Mouse (Mus musculus) kidney, embryonic 14.5 days (tissue): ENCODE data around the gene Dld. TPM values are rescaled to one million over a fixed set of nuclear protein-coding genes. Genes with fewer than 3 reads are reported as not detected.

ENCODE experiments used
- ATAC-seq: fragments of 200-750 bp; cut with Nextera tagmentation; 2 replicates; pipeline ENCODE4 v1.8.0; 2017; ENCODE audit warnings: moderate number of reproducible peaks, mild to moderate bottlenecking, moderate TSS enrichment, moderate library complexity; ENCODE audit not compliant: low FRiP score, low TSS enrichment
- H3K27ac ChIP-seq: fragments of 300-500 bp; sonication (generic); 2 replicates; pipeline ENCODE4 v1.5.1; 2014; ENCODE audit warnings: low read depth, mild to moderate bottlenecking, low read length, moderate library complexity, mixed read lengths
- H3K27me3 ChIP-seq: fragments of 300-500 bp; sonication (generic); 2 replicates; pipeline ENCODE4 v1.6.1; 2014; ENCODE audit warnings: mild to moderate bottlenecking, low read length; ENCODE audit not compliant: control insufficient read depth, insufficient read depth
- H3K36me3 ChIP-seq: fragments of 300-500 bp; sonication (generic); 2 replicates; pipeline ENCODE4 v1.6.1; 2014; ENCODE audit warnings: low read length, mixed read lengths; ENCODE audit not compliant: control insufficient read depth, insufficient read depth
- H3K4me1 ChIP-seq: fragments of 300-500 bp; sonication (generic); 2 replicates; pipeline ENCODE4 v1.6.1; 2014; ENCODE audit warnings: low read length, mixed read lengths; ENCODE audit not compliant: control insufficient read depth, insufficient read depth
- H3K4me2 ChIP-seq: fragments of 300-500 bp; sonication (generic); replicated peaks from 2 replicates; pipeline ENCODE4 v1.6.1; 2014; ENCODE audit warnings: low read depth, mild to moderate bottlenecking, low read length
- H3K4me3 ChIP-seq: fragments of 300-500 bp; sonication (generic); 2 replicates; pipeline ENCODE4 v1.5.1; 2014; ENCODE audit warnings: mild to moderate bottlenecking, low read length
- H3K9ac ChIP-seq: fragments of 300-500 bp; sonication (generic); 2 replicates; pipeline ENCODE4 v1.6.1; 2014; ENCODE audit warnings: low read depth, mild to moderate bottlenecking, low read length, moderate library complexity
- H3K9me3 ChIP-seq: fragments of 300-500 bp; sonication (generic); 2 replicates; pipeline ENCODE4 v1.6.1; 2016; ENCODE audit warnings: low read length; ENCODE audit not compliant: control insufficient read depth
- WGBS: fragments of 180-500 bp; shearing (Covaris S2); extraction: QIAGEN DNeasy Blood & Tissue Kit; methylation state at CpG from one replicate; pipeline ENCODE4 v1.1.7; 2014; 5-methylcytosine and 5-hydroxymethylcytosine counted together
- polyA plus RNA-seq: library from polyadenylated mRNA; unstranded; fragments of >200 nt; fragmentation: Nextera tagmentation; extraction: Ambion mirVana; gene quantifications from 2 replicates; pipeline ENCODE4 v1.2.1, GENCODE M21; 2014

Gene Dld
- polyA plus RNA-seq, 1 experiment from 2014 or later = 145 TPM

DNA sequence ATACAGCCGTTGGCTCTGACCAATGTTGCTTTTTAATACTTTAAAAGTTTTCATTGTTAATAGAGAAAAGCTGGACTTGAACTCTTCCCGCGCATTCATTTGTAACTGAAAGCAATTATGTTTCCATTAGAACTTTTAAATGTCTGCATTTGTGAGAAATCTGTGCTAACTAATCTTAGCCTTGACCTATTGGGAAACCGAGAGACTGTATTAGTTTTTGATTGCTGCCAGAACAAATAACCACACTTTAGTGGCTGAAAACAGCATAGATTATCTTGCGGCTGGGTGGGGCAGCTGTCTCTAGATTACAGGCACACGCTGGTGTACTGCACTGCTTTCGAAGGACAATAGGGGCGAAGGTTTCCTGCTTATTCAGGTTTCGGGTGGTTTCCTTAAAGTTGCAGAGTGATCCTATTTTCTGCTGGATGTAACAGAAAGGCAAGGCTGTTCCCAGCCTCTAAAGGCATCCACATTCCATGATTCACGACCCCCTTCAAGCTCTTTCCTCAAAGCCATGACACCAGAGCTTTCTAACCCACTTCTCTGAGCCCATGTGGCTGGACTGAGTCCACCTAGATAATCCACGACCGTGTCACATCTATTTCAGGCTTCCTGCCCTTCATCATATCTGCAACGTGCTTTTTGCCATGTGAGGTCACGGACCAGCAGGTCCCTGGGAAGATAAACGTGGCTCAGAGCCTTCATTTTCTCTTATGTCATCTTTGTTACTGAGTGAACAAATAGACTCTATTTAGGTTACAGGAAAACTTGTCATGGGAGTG, 57.7 kb downstream of the Dld start:
- H3K27ac ChIP-seq = 0 out of 2 replicates have a peak overlapping the region, but pooled peaks have one; percentile 42
- H3K36me3 ChIP-seq = peaks cover 73% of the 10 kb centered on the region

GRCm38 (mm10) chr12:31290951-31291350, 60.3 kb downstream of the Dld start:
- no peak overlapping the region for H3K27ac ChIP-seq
- H3K27me3 ChIP-seq = no peaks in the 10 kb centered on the region
- peaks cover 34% of the 10 kb centered on the region for H3K4me1 ChIP-seq
- H3K9ac ChIP-seq = no peak overlapping the region
- peaks cover 5% of the 10 kb centered on the region; the same call in 1 of the 2 replicates for H3K9me3 ChIP-seq
- H3K36me3 ChIP-seq = peaks cover 76% of the 10 kb centered on the region
- WGBS = 84% methylated on average over 3 of the region's 3 CpGs
- no peak overlapping the region for H3K4me2 ChIP-seq
- H3K4me3 ChIP-seq = no peak overlapping the region
- ATAC-seq = no peak

More for the DNA sequence above, 57.7 kb downstream of the Dld start:
- WGBS = 49% methylated on average over 15 of the region's 15 CpGs
- no peaks in the 10 kb centered on the region for H3K27me3 ChIP-seq
- H3K4me1 ChIP-seq = peaks cover 43% of the 10 kb centered on the region
- H3K4me3 ChIP-seq = no peak overlapping the region
- no peak overlapping the region for H3K4me2 ChIP-seq
- no peak for ATAC-seq
- H3K9ac ChIP-seq = no peak overlapping the region
- peaks cover 5% of the 10 kb centered on the region; the same call in 1 of the 2 replicates for H3K9me3 ChIP-seq

- no peak overlapping the region for H3K4me3 ChIP-seq
- no peak overlapping the region for H3K27ac ChIP-seq
- H3K4me2 ChIP-seq = no peak overlapping the region
- no peaks in the 10 kb centered on the region for H3K27me3 ChIP-seq
- peaks cover 16% of the 10 kb centered on the region; the same call in 1 of the 2 replicates for H3K4me1 ChIP-seq
- no peak overlapping the region for H3K9ac ChIP-seq
- peaks cover 5% of the 10 kb centered on the region; the same call in 1 of the 2 replicates for H3K9me3 ChIP-seq
- peaks cover 88% of the 10 kb centered on the region for H3K36me3 ChIP-seq
- 91% methylated on average over 10 of the region's 10 CpGs for WGBS
- ATAC-seq = no peak
Observed at GRCm38 (mm10) chr12:31289046-31289445, 62.2 kb downstream of the Dld start.

DNA sequence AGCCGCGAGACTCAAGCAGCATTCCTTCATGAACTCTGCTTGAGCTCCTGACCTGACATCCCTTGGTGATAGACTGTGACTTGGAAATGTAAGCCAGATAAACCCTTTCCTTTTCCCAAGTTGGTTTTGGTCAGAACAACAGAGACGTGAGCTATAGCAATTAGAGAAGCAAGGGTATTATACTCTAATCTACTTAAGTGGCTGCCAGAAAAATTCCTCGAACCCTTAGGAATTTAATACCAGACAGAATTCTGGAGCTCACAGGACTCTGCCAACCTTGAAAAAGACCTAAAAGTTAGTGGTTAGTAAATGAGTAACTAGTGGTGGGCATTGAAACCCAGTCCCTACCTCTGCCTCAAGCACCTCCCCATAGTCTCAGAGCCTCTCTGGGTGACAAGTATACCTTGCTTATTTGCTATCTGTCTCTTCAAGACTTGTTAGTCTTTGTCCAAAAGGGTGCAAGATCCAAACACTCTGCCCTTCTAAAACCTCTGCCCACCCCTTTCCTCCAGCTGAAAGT, 67.6 kb downstream of the Dld start:
- WGBS = 65% methylated on average over 4 of the region's 4 CpGs
- ATAC-seq = no peak
- Histone ChIP-seq H3K4me3 (no peak overlapping the region), H3K4me2 (no peak overlapping the region), H3K27ac (no peak overlapping the region), H3K9ac (no peak overlapping the region), H3K4me1 (no peaks in the 10 kb centered on the region), H3K36me3 (peaks cover 94% of the 10 kb centered on the region), H3K27me3 (no peaks in the 10 kb centered on the region), H3K9me3 (no peaks in the 10 kb centered on the region)

GRCm38 (mm10) chr12:31283131-31283530, 68.1 kb downstream of the Dld start:
- H3K27ac ChIP-seq = no peak overlapping the region
- no peak for ATAC-seq
- 88% methylated on average over 4 of the region's 4 CpGs for WGBS

GRCm38 (mm10) chr12:31282241-31282640, 69.0 kb downstream of the Dld start:
- H3K27ac ChIP-seq = no peak overlapping the region
- no peak overlapping the region for H3K9ac ChIP-seq
- 82% methylated on average over 5 of the region's 5 CpGs for WGBS
- no peak overlapping the region for H3K4me2 ChIP-seq
- H3K27me3 ChIP-seq = no peaks in the 10 kb centered on the region
- H3K9me3 ChIP-seq = no peaks in the 10 kb centered on the region
- H3K4me1 ChIP-seq = no peaks in the 10 kb centered on the region
- no peak for ATAC-seq
- H3K4me3 ChIP-seq = no peak overlapping the region
- peaks cover 93% of the 10 kb centered on the region for H3K36me3 ChIP-seq

More at GRCm38 (mm10) chr12:31283131-31283530, 68.1 kb downstream of the Dld start:
- Histone ChIP-seq H3K9me3 (no peaks in the 10 kb centered on the region), H3K36me3 (peaks cover 94% of the 10 kb centered on the region), H3K9ac (no peak overlapping the region), H3K4me2 (no peak overlapping the region), H3K27me3 (no peaks in the 10 kb centered on the region), H3K4me3 (no peak overlapping the region), H3K4me1 (no peaks in the 10 kb centered on the region)

Other genes with a start within 250 kb of the Dld start
- gene Gm6993, start 110.7 kb downstream of the Dld start, polyA plus RNA-seq = not detected in 2 replicates
- gene Lamb1, start 86.2 kb downstream of the Dld start, polyA plus RNA-seq = 65.2 and 121 TPM in 2 replicates
- not detected in 2 replicates for gene Slc26a3, start 39.4 kb upstream of the Dld start, polyA plus RNA-seq
- 15.4 and 26.1 TPM in 2 replicates for gene Cbll1, start 148.2 kb upstream of the Dld start, polyA plus RNA-seq
- 0.22 TPM in 1 of 2 replicates, not detected in the other for gene Slc26a4, start 208.5 kb upstream of the Dld start, polyA plus RNA-seq